Mouse (Mus musculus): ENCODE results near the gene Plk3.

- TF ChIP-seq EP300 (IDR thresholded peaks at IDR 0.05; ENCODE audit: low read depth) (no peak), CTCF (IDR thresholded peaks at IDR 0.05; ENCODE audit: low read depth) (no peak)
Observed at GRCm38 (mm10) chr4:117132794-117133143, 994 bp downstream of the Plk3 start.
